Mouse (Mus musculus): ENCODE data around the gene Tm2d3.
A peak's percentile ranks its signal among the peaks of the same experiment; 100 is the strongest.

The Tm2d3 gene

DNA sequence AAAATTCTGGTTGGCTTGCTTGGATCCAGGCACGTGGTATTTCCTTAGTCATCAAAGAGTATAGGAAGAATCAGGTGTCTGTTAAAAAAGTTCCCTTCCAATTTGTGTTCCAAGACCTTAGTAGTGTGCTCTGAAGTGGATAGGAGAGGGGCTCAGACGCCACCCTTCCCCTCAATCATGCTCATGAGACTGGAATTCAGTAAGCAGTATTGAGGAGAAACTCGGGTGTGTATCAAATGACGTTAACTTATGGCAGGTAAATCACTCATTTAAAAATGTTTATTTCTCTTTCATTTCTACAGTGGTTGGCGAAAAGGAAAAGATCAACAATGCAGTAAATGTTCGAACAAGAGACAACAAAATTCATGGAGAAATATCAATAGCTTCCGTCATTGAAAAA is at the start of gene Tm2d3:
Gene Tm2d3 (plus strand): TSS at position 301 of the 400 bp plus-strand sequence.
- DNase-seq (ENCODE audit: low spot score in 2 of 2), result no peak

DNA sequence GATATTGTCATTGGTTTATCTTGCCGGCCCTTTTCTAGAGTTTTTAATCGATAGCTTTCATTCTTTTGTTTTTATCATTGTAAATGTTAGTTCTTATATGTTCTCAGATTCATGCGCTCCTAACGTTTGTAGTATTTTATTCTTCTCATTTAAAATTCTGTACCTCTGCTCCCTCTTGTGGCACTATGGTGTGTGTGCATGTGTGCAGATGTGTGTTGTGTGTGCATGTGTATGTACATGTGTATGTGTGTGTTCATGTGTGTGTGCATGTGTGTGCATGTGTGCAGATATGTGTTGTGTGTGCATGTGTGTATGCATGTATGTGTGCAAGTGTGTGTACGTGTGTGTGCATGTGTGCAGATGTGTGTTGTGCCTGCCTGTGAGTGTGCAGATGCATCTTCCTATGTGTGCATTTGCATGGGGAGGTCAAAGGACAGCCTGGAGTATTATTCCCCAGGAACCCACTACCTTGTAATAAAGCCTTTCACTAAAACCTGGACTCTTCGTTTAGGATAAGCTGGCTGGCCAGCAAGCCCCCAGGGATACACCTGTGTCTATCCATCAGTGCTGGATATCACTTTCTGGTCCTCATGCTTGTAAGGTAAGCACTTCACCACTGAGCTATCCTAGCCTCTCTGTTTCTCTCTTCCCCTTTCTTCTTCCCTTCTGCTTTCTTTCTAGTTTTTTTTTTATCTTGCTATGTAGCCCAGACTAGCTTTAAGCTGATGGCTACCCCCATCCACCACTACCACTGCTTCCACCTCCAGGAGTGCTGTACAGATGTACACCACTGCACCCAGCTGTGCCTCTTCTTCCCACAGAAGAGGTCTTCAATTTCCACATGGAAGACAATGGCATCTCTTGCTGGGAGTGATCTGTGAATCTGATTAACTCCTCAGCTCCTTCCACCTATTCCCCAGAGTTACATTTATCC is 48.3 kb upstream of the Tm2d3 start:
- DNase-seq (ENCODE audit: low spot score in 2 of 2), result no peak

DNA sequence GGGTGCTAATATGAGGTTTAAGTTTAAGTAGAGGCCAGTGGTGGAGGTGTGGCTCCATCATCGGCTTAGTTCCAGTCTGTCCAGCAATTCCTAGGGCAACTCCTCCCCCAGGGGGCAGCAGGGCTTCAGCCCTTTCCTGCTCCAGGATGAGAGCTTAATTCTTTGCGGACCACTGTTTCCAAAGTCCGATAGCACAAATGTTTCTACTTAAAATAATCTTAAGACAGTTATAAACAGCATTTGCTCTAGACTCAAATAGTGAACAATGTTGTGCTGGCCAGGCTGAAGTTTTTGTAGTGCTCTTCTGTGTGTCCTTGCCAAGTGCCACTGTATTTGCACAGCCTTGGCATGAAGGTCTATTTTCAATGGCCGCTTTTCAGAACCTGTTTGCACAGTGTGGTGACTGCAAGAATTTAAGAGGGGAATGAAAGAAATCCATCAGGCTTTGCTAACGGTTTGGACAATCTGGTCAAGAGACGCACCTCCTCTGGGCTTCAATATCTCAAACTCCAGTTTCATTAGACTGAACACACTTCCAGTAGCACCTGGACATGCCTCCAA is 47.0 kb upstream of the Tm2d3 start:
- no peak for DNase-seq (ENCODE audit: low spot score in 2 of 2)

DNA sequence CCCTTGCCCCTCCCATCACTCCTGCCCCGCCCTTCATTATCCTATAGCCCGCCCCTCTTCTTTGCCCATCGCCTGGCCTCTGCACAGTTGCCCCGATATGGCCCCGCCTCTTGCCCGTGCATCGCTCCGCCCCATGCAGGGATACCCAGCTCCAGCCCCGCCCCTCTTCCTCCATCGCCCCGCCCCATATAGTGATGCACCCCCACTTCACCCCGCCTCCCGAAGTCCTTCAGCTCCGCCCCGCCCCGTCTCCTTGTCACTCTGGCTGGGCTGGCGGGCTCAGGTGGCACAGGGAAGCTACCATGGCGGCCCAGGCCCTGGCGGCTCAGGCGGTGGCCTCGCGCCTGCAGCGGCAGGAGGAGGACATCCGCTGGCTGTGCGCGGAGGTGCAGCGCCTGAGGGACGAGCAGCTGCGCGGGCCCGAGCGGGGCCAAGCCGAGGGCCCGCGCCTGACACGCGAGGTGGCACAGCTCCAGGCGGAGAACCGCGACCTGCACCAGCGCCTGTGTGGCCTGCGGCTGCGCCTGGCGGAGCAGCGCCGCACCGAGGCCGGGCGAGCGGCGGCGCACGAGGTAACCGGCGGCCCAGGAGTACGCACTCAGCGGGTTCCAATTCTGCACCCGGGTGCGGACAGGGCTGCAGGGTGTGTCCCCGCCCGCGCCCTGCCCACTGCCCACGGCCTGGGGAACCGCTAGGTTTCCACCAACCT is 46.2 kb upstream of the Tm2d3 start, which contains the start of gene Tarsl2:
Gene Tarsl2 (plus strand): TSS at position 256 of the 709 bp plus-strand sequence.
- peak; percentile 88 to 91 for DNase-seq (ENCODE audit: low spot score in 2 of 2)

DNA sequence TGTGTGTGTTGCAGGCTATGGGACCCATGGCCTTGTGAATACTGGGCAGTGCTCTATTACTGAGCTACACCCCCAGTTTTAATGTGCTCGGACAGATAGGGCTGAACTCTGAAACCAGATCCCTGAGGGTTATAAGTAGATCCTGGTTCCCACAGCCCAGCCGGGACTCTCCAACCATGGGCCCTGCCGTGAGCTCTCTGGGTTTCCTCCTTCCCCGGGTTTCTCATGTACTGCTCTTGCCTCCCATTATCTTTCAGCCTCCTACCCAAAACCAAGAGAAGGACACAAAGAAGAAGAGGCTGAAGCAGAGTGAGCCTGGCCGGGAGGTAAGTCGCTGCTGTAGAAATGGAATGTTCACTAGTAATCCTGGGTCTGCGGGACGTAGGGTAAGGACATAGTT is 45.0 kb upstream of the Tm2d3 start:
- no peak for DNase-seq (ENCODE audit: low spot score in 2 of 2)

DNA sequence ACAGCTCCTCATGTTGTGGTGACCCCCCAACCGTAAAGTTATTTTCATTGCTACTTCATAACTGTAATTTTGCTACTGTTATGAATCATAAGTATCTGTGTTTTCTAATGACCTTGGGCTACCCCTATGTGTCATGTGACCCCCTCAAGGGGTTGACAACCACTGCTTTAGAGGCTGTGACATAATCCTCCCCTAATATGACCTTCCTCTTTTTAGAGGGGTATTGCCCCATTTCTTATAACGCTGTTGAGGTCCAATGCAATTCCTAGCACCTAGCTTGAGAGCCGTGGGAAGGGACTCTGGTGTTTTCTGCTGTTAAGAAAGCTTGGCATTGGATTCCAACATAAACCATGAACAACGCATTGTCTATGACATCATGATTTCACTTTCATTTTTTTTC is 40.3 kb upstream of the Tm2d3 start:
- no peak for DNase-seq (ENCODE audit: low spot score in 2 of 2)

DNA sequence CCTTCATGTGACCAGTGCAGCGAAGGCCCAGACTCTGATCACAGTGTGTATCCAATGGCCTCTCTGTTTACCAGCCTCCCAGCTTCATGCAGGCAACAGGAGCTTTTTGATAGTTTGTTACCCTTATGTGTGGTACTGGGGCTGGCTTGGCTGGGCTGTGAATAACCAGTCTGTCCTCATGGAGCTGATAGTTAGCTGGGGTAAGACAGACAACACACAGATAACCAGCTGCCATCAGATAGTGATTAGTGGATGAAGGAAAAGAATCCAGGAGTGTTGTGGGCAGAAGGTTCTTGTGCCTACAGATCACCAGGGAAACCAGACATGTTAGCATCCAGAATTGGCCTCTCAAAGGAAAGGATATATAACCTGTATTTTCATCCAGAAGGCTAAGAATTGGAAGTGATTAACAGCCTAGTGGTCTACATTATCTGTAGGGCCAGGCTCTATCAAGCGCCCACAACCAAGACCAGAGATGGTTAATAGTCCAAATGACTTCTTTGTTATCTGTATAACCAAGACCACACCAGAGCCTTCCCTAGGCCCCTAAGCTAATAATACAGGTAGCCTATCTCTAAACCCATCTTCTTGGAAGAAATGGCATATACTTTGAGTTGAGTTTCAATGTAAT is 33.4 kb upstream of the Tm2d3 start:
- DNase-seq (ENCODE audit: low spot score in 2 of 2), result no peak

DNA sequence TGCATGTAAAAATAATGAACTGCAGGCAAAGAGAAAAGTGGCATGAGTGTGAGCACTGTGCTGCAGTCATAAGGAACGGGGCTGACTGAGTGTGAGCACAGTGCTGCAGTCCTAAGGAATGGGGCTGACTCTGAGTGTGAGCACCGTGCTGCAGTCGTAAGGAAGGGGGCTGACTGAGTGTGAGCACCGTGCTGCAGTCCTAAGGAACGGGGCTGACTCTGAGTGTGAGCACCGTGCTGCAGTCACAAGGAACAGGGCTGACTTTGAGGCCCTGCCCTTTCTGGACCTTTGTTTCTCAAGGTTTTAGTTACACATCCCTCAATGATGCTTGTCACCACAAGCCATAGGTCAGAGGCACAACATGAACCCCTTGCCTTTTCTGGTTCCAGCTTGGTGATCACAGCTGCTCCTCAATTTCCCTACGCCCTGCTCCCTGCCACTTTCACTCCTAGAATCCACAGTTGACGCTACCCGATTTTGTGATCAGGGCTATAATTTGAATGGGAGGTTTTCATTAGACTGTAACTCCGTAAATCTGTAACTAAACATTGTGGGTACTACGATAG is 27.7 kb upstream of the Tm2d3 start:
- DNase-seq (ENCODE audit: low spot score in 2 of 2), result no peak

DNA sequence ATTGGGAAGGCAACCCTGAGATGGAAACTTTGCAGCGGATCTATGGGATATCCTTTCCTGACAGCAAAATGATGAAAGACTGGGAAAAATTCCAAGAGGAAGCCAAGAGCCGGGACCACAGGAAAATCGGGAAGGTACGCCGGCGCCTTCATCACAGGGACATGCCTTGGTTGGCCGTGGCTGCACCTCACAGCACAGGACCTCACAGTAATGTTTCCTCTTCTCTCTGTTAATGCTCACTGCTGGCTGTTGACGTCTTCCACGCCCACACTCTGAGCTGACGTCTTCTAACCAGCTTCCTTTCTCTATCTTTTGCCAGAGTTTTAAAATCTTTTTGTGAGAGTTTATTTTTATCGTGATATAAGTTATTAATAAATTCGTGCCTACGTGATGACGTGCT is 27.1 kb upstream of the Tm2d3 start:
- DNase-seq (ENCODE audit: low spot score in 2 of 2), result no peak

DNA sequence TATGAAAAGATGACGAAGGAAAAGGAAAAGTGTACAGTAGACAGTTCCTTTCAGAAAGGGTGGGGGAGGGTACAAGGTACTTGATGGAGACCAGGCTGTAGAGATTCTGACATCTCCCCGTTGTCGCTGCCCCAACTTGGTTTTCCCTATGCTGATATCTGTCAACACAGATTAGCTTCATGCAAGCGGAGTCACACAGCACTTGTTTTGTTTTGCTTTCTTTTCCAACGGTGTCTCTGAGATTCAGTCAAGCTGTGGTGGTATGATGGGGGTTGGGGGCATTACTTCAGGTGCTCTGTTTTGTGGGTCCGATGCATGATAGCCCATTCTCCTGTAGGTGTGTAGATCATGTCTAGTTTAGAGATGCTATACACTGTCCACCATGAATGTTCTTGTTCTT is 23.5 kb upstream of the Tm2d3 start:
- no peak for DNase-seq (ENCODE audit: low spot score in 2 of 2)

DNA sequence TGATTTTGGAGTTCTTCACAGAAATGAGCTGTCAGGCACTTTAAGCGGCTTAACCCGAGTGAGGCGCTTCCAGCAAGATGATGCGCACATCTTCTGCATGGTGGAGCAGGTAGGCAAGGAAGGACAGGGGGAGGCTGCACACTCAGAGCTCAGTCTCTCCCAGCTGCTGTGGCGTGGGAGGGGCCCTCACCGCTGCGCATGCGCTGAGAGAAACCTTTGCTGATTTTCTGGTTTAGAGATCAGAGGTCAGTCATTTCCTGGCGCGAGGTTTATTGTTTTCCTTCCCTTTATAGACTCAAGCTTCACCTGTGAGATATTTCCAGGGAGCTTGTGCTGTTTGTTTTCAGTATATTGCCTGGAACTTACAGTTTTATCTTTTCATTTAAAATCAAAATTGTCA is 12.9 kb upstream of the Tm2d3 start:
- no peak for DNase-seq (ENCODE audit: low spot score in 2 of 2)

DNA sequence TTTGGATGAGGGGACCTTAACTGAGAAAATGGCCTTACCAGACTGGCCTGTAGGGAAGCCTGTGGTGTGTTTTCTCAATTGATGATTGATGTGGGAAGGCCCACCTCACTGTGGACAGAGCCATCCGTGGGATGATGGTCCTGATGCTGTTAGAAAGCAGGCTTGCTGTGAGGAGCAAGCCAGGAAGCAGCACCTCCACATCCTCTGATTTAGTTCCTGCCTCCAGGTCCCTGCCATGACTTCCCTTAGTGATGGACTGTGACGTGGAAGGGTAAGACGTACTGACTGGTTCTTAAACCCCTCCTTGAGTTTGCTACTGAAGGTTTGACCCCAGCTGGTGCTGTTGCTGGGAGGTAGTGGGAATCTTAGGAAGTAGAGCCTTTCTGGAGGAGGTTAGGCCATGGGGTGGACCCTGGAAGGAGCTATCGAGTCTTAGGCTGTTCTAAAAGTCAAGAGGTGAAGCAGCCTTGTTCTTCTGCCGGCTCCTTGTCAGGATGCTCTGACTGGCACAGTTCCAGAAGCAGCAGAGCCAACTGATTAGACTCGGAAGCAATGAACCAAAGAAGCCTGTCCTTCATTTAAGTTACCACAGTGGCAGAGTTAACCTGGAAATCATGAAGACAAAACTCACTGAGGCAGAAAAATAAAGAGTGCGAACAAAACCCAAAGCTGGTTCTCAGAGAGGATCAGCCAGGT is 11.9 kb upstream of the Tm2d3 start:
- DNase-seq (ENCODE audit: low spot score in 2 of 2), result no peak

DNA sequence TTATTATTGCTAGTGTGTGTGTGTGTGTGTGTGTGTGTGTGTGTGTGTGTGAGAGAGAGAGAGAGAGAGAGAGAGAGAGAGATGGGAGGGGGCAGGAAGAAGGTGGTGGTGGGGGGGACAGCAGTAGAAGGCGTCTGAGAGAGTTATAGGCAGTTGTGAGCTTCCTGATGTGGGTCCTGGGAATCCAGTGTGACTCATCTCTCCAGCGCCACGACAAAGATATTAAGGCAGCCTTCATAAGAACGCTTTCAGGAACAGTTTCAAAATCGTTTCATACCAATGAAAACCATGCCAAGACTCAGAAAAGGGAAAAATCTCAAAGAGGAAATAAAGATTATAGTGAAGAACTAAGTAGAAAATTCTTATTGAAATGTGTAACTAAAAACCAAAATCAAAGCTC is 9.8 kb upstream of the Tm2d3 start:
- no peak for DNase-seq (ENCODE audit: low spot score in 2 of 2)

DNA sequence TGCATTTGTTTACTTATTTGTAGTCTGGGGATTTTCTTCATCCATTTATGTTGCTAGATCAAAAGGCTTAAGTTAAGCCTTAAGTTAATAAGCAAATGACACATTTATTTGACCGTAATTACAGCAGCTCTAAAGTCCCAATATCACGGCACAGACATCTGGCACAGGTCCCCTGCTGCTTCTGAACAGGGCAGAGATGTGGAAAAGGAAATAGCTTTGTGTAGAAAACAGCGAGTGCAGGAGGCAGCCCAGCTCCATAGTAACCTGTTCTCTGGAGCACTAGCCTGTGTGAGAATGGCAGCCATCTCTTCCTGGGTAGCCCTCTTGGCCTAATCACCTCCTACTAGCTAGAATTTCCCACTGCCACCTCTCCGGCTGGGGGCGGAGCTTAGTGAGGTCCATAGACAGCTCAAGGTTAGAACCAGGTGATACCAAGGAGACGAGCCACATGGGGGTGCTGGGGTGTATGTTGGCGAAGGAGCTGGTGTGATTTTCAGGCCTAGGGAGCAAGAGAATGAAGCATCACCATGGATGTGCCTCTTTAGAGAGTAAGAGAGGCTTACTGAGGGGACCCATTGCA is 6.6 kb upstream of the Tm2d3 start:
- DNase-seq (ENCODE audit: low spot score in 2 of 2), result no peak

DNA sequence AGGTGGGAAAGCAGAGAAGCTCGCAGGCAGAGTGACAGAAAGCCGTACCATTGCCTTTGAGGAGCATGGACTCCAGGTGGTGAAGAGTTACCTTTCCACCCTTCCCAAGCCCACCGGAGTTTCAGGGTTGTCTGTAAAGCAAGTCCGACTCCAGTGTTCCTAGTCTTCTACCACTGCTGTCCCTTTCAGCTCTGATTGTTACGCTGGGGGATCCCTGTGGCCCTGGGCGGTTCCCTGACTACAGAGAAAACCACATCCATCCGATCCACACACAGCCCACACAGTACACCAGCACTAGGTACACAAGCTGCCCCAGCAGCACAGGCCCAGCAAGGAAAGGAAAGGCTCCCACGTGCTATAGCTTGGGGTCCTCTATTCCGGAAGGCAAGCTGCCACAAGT is 4.3 kb upstream of the Tm2d3 start:
- DNase-seq (ENCODE audit: low spot score in 2 of 2), result no peak

DNA sequence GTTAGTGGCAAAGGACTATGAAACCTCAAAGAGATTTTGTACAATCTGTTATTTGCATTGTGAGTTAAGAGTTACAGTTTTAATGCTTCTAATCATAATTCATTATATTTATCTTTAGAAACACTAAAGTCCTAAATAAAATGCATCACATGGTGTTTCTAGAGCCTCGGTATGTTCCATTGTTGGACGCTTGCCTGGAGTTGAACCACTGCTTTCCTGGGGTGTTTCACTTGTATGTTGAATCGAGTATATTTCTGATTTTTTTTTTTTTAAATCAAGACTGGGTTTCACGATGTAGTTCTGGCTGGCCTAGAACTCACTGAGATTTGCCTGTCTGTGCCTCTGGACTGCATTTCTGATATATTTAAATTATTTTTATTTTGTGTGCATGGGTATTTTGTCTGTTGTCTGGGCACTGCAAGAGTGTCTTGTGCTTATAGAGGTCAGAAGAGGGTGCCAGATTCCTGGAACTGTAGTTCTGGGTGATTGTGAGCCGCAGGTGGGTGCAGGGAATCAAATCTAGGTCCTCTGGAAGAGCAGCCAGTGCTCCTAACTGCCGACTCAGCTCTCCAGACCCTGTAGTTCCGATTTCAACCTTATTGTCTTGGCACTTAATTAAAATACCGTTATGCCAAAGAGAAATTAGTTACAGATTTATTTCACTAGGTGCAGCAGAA is 1.1 kb downstream of the Tm2d3 start:
- no peak for DNase-seq (ENCODE audit: low spot score in 2 of 2)

DNA sequence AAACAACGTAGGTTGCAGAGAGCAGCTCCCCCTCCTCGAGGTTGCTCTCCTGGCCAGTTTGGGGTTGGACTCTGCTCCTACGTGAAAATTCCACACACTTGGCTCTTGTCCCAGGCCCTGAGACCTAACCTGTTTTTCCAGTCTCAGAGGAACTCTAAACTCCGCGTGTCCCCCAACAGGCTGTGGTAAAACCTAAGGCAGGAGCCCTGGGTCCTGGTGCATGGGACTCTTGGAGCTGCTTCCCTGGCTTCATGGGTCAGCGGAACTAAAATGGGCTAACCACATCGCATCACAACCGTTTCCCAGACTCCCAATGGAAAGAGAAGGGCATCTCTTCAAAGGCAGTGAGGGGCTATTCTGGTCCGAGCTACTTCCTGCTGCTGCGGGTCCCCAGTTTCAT is 1.9 kb downstream of the Tm2d3 start:
- DNase-seq (ENCODE audit: low spot score in 2 of 2), result no peak

DNA sequence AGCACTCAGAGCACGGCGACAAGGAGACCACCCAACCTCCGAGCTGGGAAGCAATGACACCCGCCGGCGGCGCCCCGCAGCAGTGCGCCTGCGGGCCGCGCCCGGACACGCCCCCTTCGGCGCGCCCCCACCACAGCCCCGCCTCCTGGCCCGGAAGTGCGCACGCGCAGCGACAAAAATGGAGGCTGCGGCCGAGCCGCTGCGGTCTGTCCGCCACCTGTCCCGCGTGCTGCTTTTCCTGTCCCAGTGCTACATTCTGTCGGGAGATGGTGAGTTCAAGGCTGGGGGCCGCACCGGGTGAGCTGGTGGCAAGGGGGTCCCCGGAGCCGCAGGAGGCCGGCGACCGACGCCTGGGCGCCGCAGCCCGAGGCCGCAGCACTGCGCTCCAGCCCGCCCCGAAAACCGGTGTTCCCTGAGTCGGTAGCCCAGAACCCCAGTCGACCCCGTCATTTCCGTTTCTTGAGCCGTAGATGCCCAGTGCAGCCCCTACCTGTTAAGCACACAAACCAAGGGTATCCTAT is 2.4 kb downstream of the Tm2d3 start:
- peak; percentile 72 to 79 for DNase-seq (ENCODE audit: low spot score in 2 of 2)

DNA sequence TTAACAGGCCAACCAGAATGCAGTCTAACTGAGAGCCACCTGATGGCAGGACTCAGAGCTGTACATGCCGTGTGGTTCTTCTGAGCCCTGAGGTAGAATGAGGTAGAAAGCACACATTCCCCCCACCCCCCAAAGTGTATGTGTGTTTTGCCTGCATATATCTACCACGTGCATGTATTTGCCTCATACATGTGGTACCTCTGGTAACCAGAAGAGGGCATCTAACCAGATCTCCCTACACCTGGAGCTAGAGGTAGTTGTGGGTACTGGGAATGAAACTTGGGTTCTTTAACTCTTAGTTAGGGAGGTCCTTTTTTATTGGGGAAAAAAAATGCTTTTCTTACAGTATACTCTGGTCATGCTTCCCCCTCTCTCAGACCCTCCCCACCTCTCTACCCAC is 5.5 kb downstream of the Tm2d3 start:
- no peak for DNase-seq (ENCODE audit: low spot score in 2 of 2)

DNA sequence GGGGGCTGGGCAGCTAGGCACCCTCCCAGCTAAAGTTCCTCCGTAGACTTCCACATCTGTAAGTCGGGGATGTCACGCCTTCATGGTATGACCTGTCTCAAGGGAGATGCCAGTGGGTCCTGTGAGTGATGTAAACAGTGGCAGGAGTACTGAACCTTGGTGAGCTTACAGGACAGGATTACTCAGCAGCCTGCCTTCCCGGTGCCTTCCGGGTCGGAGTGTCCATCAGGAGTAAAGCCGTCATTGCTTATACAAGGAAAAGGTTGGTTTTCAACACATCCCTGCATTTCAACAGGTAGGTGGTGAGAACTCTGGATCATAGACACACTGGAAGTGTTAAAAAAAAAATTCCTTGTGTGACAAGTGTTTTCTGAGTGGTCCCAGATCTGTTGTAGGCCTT is 11.1 kb downstream of the Tm2d3 start:
- DNase-seq (ENCODE audit: low spot score in 2 of 2), result no peak

All from frontal cortex, postnatal 14 days (tissue).